Mouse (Mus musculus) brain, embryonic 18.5 days (tissue): ENCODE data around the gene Noto.

Source experiments
- DNase-seq: peaks from one replicate; pipeline ENCODE4 v3.0.0-alpha.2; 2012; ENCODE audit warnings: low read depth, low spot score

Gene Noto

DNA sequence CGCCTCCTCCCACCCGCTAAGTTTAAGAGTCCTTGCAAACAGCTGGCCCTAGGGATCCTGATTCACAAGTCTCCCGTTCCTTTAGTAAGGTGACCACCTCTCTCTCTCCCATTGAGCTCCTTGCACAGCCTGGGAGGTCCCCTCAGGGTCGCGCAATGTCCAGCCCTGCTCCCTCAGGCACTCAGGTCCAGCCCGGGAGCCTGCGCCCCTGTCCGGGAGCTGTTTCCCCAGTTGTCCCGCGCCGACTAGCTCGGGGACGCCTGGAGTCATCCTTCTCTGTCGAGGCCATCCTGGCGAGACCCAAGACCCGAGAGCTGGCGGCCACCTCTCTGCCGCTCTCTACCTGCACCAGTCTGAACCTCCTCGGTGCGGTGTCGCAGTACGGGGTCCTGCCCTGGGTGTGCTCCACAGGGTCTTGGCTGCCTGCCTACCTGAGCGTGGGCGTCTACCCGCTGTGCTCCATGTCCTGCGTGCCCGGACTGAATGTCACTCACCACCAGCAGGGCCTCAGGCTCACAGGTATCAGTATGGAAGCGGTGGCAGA, at the start of gene Noto:
Gene Noto (plus strand): TSS at position 51 of the 544 bp plus-strand sequence.
- DNase-seq: no peak

DNA sequence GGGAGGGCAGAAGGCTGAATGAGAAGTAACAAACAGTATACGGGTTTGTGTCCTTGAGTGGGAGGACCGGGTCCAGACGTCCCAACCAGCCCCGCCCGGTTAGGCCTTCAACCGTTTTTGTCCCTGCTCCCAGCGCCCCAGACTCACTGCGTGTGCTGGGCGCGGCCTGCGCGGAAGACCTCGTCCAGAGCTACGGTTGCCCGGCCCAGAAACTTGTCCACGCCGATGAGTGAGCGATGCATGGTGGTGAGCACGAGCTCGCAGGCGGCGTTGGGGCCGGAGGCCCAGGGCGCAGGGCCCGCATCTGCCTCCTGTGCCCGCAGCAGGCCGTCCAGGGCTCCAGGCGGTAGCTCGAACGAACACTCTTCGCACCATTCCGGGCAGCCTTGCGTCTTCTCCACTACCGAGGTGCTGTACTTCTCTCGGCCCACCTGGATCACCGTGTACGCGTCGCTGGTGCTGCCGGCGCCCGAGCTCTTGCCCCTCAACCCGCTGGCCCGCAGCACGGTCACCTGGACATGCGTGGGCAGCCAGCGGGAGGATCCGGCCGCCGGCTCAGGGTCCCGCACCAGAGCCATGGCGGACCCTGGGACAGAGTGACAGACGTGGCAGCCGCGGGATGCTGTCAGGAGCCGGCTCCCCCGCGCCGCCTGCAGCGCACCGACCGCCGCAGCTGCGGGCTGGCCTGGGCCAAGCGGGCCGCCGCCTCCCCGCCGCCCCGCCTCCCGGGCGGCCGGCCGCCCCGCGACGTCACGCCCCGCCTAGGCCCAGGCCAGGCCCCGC, 49.5 kb upstream of the Noto start, which contains the start of gene Rab11fip5:
Gene Rab11fip5 (minus strand): TSS at position 684 of the 783 bp plus-strand sequence.
- DNase-seq: no peak

DNA sequence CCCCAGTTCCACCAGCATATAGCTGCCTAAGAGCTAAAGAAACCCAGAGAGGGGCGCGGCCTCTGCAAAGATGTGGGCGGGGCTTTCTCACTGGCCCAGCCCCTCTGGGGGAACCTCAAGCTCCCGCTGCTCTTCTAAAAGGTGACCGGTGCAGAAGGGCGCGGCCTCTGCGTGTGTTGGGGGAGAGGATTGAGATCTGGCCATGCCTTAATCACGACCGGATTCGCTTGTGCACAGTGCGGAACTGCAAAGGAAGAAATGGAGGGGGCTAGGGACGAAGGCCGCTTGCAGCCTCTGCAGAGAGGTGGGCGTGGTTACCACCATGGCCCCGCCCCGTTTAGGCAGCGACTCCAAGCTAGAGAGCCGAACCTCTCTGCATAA, 49.0 kb upstream of the Noto start:
- peak; percentile 90 for DNase-seq

DNA sequence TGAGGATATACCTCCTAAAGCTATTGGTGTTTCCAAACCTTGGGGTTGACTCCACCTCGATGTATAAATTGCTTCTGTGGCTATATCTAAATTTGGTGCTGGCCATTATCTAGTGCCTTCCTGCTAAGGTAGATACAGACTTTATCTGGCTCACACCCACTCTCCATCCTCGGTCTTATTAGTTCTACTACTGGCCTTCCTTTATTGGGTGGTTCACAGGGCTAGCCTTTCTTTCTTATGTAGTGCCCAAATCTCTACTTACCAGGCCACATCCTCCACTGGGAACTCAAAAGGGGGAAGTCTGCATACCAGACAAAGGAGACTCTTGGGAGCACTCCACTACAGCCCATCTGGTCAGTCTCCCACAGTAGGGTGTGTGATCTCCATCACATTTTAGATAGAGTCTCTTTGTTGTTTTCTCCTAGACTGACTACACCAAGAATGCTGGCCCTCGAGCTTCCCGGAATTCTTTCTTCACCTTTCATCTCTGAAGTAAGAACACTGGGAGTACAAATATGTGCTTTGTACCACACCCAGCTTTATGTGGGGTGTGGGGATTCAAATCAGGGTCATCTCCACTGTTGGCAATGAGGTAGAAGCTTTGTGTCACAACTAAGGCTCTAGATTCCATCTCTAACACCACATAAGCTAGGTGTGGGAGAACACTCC, 46.5 kb upstream of the Noto start:
- no peak for DNase-seq

DNA sequence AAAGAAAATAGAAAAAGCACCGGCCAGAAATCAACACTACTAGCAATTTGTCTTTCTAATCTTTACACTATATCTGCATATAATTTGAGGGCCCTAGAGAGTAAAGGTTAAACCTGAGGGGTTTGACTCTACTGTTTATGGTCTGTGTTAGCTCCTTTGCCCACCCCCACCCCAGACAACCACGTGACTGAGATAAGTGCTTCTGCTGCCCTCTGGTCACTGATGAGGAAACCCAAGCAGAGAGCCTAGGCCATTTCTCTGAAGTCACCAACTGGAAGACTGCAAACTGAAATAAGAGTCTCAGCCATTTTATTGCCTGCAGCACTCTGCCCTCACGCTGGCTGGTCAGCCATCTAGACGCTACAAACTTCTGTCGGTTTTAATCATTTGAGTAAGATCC, 45.8 kb upstream of the Noto start:
- DNase-seq: no peak

DNA sequence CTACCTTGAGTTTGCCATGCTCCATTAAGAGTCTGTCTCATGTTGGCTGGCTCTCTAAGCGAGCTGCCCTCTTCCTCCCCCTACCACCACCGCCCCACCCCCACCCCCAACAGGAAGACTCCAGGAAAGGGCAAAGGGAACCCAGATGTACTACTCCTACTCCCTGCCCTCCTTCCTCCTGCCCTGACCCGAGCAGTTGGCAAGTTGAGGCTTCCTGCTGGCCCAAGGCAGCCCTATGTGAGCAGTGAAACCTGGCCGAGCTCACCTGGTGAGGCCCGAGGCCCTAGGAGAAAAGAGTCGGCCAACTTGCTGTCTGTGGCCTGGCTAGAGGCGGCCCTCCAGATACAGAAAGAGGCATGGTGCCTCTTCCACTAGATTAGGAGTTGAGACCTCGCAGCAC, 45.1 kb upstream of the Noto start:
- DNase-seq: no peak

DNA sequence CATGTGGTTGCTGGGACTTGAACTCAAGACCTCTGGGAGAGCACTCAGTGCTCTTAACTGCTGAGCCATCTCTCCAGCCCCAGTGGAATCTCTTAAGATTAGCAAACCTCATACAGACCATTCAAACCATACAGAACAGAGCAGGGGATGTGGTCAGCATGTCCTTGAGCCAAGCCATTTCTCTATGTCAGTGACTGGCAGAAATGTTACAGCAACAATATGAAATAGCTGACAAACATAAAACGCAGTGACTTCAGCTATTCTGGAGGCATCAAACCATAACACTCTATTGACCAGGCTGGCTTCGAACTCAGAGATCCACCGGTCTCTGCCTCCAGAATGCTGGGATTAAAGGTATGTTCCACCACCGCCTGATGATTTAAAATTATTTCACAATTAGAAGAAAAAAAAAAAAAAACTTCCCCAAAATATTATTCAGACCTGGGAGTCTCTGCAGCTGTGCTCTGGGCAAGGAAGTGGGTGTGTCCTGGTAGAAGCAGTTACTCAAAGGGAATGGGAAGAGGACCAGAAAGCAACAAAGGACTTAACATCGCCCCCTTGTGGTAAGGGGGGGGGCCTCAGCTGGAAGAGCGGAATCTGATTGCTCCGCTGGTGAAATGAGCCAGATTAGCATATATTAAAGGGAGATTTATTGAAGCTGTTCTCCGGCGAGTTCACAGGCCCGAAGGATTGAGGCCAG, 43.3 kb upstream of the Noto start:
- DNase-seq: no peak

DNA sequence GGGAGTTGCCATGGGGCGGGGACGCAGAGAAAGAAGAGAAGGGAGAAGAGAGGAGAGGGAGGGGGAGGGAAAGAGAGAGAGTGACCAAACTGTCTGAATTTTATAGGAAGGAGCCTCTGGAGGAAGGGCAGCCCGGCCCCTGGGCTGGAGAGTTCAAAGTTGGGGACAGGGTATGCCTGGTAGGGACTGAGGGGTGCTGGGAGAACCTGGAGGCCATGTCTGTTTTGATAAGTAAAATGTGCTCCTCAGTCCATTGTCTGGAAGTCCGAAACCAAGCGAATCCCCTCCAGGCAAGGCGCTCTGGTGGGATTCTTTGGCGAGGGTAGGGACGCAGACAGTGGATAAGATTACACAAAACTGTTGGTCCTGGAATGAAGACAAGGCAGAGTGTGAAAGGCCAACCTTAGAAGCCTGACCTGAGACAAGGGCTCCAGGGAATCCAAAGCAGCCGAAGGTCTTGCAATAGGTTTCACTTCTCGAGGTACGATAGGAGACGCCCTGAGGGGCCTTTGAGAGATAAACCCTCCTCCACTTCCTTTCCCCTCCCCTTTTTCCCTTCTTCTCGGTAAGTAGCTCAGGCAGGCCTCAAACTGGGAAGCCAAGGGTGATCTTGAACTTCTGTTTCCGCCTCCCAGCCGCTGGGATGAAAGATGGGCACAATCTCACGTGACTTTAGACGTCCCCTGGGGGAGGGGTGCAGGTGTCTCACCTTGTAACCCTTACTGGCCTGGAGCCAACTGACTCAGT, 42.6 kb upstream of the Noto start:
- no peak for DNase-seq

DNA sequence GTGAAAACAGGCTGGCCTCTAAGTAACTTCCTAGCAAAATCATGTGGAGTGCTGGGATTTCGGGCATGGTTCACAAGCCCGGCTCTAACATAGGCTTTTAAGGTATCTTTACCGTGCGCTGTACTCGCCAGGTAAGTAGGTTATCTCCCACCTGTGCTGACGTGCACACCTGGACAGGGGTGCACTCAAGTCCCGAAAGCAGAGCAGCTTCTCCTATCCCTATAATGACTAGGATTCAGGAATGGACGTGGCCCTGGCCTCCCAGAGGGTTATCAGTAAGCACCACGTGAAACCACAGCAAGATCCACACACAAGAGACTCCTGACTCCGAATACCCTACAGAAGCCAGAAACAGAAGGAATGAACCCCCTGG, 42.1 kb upstream of the Noto start:
- DNase-seq: no peak

DNA sequence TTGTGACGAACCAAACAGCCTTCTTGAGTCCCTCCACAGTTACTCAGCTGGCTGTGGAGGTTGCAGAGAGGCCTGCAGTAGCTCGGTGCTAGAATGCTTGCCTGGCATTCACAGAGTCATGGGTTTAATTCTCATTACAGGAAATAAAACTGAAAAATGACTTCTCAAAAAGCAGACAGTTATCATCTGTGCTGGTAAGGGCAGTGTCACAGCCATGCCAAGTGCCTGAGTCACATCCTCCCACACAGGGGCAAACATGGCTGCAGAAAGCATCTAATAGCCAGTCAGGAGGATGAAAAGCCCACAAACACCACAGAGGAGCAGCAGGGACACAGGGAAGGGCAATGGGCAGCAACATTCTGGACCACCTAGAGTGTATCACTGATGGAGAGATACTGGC, 40.9 kb upstream of the Noto start:
- no peak for DNase-seq

DNA sequence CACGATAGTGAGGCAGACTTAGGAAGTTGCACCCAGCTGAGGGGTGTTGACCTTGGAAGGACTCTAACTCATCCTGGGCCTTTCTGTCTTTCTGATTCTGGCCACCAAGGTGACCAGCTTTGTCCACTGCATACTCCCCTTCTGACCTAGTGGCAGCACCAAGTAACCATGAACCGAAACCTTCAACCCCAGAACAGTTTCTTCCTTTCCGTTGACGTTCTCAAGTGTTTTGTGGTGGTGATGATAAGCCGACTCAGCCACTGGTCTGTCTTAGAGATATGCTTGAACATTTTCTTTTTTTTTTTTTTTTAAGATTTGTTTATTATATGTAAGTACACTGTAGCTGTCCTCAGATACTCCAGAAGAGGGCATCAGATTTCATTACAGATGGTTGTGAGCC, 35.1 kb upstream of the Noto start:
- DNase-seq: no peak

DNA sequence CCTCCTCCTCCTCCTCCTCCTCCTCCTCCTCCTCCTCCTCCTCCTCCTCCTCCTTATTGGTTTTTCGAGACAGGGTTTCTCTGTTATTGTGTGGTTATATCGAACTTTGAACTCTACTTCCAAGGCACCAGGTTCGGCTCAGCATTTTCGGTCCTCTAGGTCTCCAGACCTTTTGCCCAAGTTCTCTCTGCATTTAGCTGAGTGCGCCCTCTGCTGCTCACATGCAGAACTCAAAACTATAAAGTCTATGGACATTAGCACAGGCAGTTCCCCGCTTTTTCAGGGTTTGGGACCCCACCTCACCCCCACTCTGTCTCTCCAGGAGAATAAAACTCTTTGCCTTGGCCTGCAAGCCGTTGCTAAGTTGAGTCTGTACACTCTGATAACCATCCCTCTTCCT, 31.9 kb upstream of the Noto start:
- DNase-seq: no peak

DNA sequence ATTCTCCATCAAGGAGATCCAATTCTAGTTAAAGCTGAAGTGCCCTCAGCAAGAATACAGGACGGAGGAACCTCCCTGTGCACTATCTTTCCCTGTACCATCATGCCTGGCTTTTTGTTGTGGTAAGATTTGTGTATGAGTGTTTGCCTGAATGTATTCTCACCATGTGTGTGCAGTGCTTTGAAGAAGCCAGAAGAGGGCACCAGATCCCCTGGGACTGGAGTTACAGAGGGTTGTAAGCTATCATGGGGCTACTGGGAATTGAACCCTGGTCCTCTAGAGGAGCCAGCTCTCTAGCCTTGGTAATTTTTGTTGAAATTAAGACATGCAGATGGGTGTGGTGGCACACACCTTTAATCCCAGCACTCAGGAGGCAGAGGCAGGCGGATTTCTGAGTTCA, 28.3 kb upstream of the Noto start:
- no peak for DNase-seq

DNA sequence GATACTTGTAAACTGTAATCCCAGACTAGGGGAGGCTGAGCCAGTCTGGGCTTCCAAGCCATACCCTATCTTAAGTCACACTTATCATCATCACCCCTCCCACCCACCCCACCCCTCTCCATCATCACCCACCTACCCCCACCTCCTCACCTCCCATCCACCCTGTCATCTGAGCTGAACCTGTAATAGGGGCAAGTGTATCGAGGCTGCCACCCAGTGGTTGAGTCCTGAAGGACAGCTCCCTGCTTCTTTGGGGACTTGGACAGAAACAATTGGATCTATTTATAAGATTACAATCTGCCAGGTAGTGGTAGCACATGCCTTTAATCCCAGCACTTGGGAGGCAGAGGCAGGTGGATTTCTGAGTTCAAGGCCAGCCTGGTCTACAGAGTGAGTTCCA, 26.5 kb upstream of the Noto start:
- DNase-seq: no peak

DNA sequence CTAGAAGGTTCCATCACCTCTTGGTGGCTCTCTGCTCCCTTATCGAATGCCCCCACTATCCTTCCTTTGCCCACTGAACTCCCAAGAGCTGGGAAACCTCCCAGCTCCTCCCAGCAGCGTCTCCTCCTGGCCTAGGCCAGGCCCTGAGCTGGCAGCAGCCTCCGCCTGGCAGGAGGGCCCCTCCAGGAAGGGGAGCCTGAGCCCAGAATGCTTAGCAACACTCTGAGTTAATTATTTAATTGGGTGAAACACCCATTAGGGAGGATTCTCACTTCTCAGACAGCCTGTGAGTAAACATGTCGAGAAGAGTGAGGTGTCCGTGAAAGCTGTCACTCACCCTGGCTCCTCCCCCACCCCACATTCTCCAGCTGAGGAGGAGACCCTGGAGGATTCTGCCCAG, 24.0 kb upstream of the Noto start:
- no peak for DNase-seq

DNA sequence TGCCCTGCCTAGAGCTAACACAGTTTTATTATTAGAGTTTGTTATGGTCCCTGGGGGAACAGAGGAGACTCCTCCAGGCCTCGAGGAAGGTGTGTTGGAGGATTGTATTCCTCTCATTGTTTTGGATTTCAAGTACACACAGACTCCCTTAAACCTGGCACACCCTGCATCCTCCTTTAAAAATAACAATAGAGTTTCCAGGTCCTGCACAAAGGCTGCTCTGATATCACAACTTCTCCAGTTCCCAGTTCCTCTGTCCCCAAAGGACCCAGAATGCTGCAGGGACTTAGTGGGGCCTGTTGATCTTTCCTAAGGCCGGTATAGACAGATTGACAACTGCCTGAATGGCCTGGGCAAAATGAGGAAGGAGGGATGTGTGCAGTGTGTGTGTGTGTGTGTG, 21.1 kb upstream of the Noto start:
- no peak for DNase-seq

DNA sequence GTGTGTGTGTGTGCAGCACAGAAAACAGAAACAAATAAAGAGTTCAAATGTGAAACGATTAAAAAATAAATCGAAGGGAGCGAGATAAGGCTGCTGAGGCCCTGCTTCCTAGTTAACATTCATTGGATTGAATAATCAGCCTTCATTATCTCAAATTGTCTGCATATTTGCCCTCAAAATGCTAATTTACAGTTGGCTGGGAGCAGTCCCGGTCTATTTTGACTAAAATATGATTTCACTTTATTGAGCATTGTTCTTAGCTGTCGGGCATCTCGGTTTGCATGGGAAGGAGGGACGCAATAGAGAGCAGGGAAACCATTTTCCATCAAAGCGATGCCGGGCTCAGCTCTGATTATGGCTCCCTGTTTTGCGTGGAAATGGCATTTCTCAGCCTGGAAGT, 20.6 kb upstream of the Noto start:
- DNase-seq: no peak

DNA sequence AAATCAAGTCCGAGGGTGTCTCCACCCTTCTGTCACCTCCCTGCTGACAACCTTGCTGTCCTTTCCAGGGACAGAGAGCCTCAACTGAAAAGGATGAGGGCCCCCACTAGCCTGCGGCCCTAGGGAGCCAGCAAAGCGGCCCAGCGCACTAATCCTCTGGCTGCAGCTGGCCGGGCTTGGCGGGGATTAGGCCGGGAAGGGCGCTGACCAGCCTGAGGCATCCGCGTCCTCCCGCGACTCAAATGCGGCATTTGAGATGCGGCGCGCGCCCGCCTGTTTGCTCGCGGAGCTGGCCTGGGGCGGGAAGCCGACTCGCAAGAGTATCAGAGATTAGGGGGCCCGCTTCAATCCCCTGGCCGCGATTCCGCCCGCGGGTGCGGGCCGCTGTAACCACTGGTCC, 14.7 kb upstream of the Noto start:
- no peak for DNase-seq

DNA sequence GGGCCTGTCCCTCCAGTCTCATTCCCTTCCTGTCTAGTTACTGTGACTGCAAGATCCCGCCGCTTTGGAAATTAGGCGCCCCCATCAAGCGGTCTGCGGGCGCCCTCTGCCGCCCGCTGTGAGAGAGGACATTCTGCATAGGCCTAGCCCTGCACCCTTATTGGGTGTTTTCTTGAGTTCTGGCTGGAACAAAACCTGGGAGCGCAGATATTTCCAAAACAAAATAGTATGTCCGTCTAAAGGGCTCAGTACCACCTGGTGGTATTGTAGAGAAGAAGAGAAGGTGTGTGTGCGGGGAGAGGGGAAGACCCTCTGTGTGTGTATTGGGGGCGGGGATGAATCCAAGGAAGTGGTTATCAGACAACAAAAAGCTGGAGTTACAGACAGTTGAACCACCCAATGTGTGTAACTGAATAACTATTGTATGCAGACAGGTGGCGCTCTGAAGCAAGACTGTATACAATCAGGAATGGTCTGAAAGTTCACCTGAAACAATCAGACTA, 12.9 kb upstream of the Noto start:
- peak; percentile 59 for DNase-seq

DNA sequence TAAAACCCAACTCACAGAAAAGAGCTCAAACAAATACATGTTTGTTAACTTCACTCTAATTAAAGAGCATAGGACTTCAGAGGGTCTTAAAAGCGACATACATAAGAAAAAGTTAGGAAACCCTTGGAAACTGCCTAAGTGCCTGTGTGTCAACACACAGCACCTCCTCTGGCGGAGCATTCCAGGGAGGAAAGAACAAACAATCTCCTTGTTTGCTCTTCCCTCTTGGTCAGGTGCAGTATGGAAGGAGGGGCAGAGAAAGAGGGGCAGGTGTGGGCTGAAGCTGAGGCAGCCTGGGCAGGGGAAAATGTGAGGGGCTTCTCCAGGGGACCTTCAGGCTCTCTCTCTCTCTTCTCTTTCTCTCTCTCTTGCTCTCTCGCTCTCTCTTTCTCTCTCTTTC, 7.9 kb upstream of the Noto start:
- no peak for DNase-seq

DNA sequence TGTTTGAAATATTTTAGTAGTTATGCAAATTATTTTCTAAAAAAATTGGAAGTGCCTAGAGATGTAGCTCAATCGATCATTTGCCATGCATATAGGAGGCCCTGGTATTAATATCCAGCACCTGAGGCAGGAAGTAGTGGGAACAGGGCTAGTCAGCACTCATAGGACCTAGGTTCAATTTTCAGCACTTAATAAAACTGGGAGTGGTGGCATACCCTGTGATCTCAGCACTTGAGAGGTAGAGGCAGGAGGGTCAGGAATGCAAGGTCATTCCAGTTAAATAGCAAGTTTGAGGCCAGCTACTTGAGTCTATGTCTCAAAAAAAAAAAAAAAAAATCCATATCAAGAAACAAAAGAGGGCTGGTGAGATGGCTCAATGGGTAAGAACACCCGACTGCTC, 4.5 kb upstream of the Noto start:
- no peak for DNase-seq
